Mouse (Mus musculus) neural tube, embryonic 12.5 days (tissue): Measurements from ENCODE around the gene Sh3bgr. TPM values are rescaled to one million over a fixed set of nuclear protein-coding genes. Genes with fewer than 3 reads are reported as not detected.

Experiments used
- ATAC-seq: fragments of 200-750 bp; cut with Nextera tagmentation; 2 replicates; pipeline ENCODE4 v1.8.0; 2017; ENCODE audit warnings: low read depth, mild to moderate bottlenecking, moderate TSS enrichment, moderate library complexity; ENCODE audit not compliant: low FRiP score
- H3K27ac ChIP-seq: fragments of 300-500 bp; sonication (generic); 2 replicates; pipeline ENCODE4 v1.5.1; 2016
- H3K27me3 ChIP-seq: fragments of 300-500 bp; sonication (generic); replicated peaks from 2 replicates; pipeline ENCODE4 v1.6.1; 2016; ENCODE audit warnings: mild to moderate bottlenecking
- H3K36me3 ChIP-seq: fragments of 300-500 bp; sonication (generic); 2 replicates; pipeline ENCODE4 v1.6.1; 2016; ENCODE audit warnings: mild to moderate bottlenecking
- H3K4me1 ChIP-seq: fragments of 300-500 bp; sonication (generic); 2 replicates; pipeline ENCODE4 v1.6.1; 2016
- H3K4me2 ChIP-seq: fragments of 300-500 bp; sonication (generic); replicated peaks from 2 replicates; pipeline ENCODE4 v1.6.1; 2016; ENCODE audit warnings: mild to moderate bottlenecking
- H3K4me3 ChIP-seq: fragments of 300-500 bp; sonication (generic); 2 replicates; pipeline ENCODE4 v1.5.1; 2016
- H3K9ac ChIP-seq: fragments of 300-500 bp; sonication (generic); 2 replicates; pipeline ENCODE4 v1.6.1; 2016; ENCODE audit warnings: mild to moderate bottlenecking
- H3K9me3 ChIP-seq: fragments of 300-500 bp; sonication (generic); 2 replicates; pipeline ENCODE4 v1.6.1; 2016; ENCODE audit warnings: mild to moderate bottlenecking
- WGBS: fragments of 180-500 bp; shearing (Covaris S2); methylation state at CpG from one replicate; pipeline ENCODE4 v1.1.7; 2016; 5-methylcytosine and 5-hydroxymethylcytosine counted together
- polyA plus RNA-seq: library from polyadenylated mRNA; unstranded; fragments of >200 nt; fragmentation: Nextera tagmentation; extraction: Ambion mirVana; gene quantifications from 2 replicates; pipeline ENCODE4 v1.2.1, GENCODE M21; 2016

Gene Sh3bgr
- polyA plus RNA-seq, 1 experiment from 2014 or later = 2.5 TPM

- Histone ChIP-seq H3K36me3 (no peaks in the 10 kb centered on the region), H3K27ac (no peak overlapping the region), H3K9me3 (no peaks in the 10 kb centered on the region), H3K9ac (no peak overlapping the region), H3K4me3 (no peak overlapping the region), H3K4me2 (no peak overlapping the region), H3K4me1 (no peaks in the 10 kb centered on the region), H3K27me3 (no peaks in the 10 kb centered on the region)
- WGBS = 88% methylated on average over 3 of the region's 3 CpGs
- no peak for ATAC-seq
Measured at GRCm38 (mm10) chr16:96221959-96222358, 21.7 kb downstream of the Sh3bgr start.

GRCm38 (mm10) chr16:96222452-96222851, 22.2 kb downstream of the Sh3bgr start:
- Histone ChIP-seq H3K4me1 (no peaks in the 10 kb centered on the region), H3K27me3 (no peaks in the 10 kb centered on the region), H3K4me3 (no peak overlapping the region), H3K9me3 (no peaks in the 10 kb centered on the region), H3K27ac (no peak overlapping the region), H3K36me3 (no peaks in the 10 kb centered on the region), H3K9ac (no peak overlapping the region), H3K4me2 (no peak overlapping the region)
- 85% methylated on average over 1 of the region's 1 CpGs for WGBS
- no peak for ATAC-seq

- H3K4me3 ChIP-seq = no peak overlapping the region
- no peak overlapping the region for H3K4me2 ChIP-seq
- no peak overlapping the region for H3K27ac ChIP-seq
- H3K36me3 ChIP-seq = no peaks in the 10 kb centered on the region
- WGBS = 87% methylated on average over 13 of the region's 13 CpGs
- no peaks in the 10 kb centered on the region for H3K27me3 ChIP-seq
- H3K9me3 ChIP-seq = no peaks in the 10 kb centered on the region
- no peaks in the 10 kb centered on the region for H3K4me1 ChIP-seq
- no peak for ATAC-seq
- H3K9ac ChIP-seq = no peak overlapping the region
Measured at GRCm38 (mm10) chr16:96228438-96228837, 28.2 kb downstream of the Sh3bgr start.

GRCm38 (mm10) chr16:96229044-96229555, 28.9 kb downstream of the Sh3bgr start:
- ATAC-seq = no peak
- Histone ChIP-seq H3K27ac (no peak overlapping the region), H3K27me3 (no peaks in the 10 kb centered on the region), H3K9me3 (no peaks in the 10 kb centered on the region), H3K36me3 (no peaks in the 10 kb centered on the region), H3K4me2 (no peak overlapping the region), H3K4me3 (no peak overlapping the region), H3K4me1 (no peaks in the 10 kb centered on the region), H3K9ac (no peak overlapping the region)
- 56% methylated on average over 8 of the region's 8 CpGs for WGBS

GRCm38 (mm10) chr16:96230411-96230810, 30.2 kb downstream of the Sh3bgr start:
- H3K27me3 ChIP-seq = no peaks in the 10 kb centered on the region
- no peak overlapping the region for H3K9ac ChIP-seq
- H3K27ac ChIP-seq = no peak overlapping the region
- H3K9me3 ChIP-seq = no peaks in the 10 kb centered on the region
- no peak overlapping the region for H3K4me2 ChIP-seq
- WGBS = 30% methylated on average over 11 of the region's 11 CpGs
- no peak overlapping the region for H3K4me3 ChIP-seq
- no peaks in the 10 kb centered on the region for H3K4me1 ChIP-seq
- no peaks in the 10 kb centered on the region for H3K36me3 ChIP-seq
- ATAC-seq = peak; percentile 90

- Histone ChIP-seq H3K4me2 (no peak overlapping the region), H3K9me3 (no peaks in the 10 kb centered on the region), H3K27me3 (no peaks in the 10 kb centered on the region), H3K36me3 (no peaks in the 10 kb centered on the region), H3K9ac (no peak overlapping the region), H3K4me1 (no peaks in the 10 kb centered on the region), H3K4me3 (no peak overlapping the region), H3K27ac (no peak overlapping the region)
- 94% methylated on average over 4 of the region's 4 CpGs for WGBS
- ATAC-seq = no peak
Measured at GRCm38 (mm10) chr16:96231251-96231650, 31.0 kb downstream of the Sh3bgr start.

- Histone ChIP-seq H3K9ac (no peak overlapping the region), H3K27ac (no peak overlapping the region), H3K27me3 (no peaks in the 10 kb centered on the region), H3K4me2 (no peak overlapping the region), H3K36me3 (no peaks in the 10 kb centered on the region), H3K9me3 (no peaks in the 10 kb centered on the region), H3K4me1 (no peaks in the 10 kb centered on the region), H3K4me3 (no peak overlapping the region)
- 89% methylated on average over 8 of the region's 8 CpGs for WGBS
- no peak for ATAC-seq
Measured at GRCm38 (mm10) chr16:96231974-96232373, 31.7 kb downstream of the Sh3bgr start.

- H3K4me1 ChIP-seq = no peaks in the 10 kb centered on the region
- no peak overlapping the region for H3K27ac ChIP-seq
- H3K36me3 ChIP-seq = no peaks in the 10 kb centered on the region
- H3K4me3 ChIP-seq = no peak overlapping the region
- H3K27me3 ChIP-seq = no peaks in the 10 kb centered on the region
- WGBS = 90% methylated on average over 8 of the region's 8 CpGs
- H3K9ac ChIP-seq = no peak overlapping the region
- H3K9me3 ChIP-seq = no peaks in the 10 kb centered on the region
- ATAC-seq = no peak
- H3K4me2 ChIP-seq = no peak overlapping the region
Measured at GRCm38 (mm10) chr16:96233996-96234395, 33.7 kb downstream of the Sh3bgr start.

GRCm38 (mm10) chr16:96235366-96235970, 35.2 kb downstream of the Sh3bgr start, which contains the start of gene B3galt5:
Gene B3galt5, plus strand, starts transcription at chr16:96235801.
- Histone ChIP-seq H3K4me1 (no peaks in the 10 kb centered on the region), H3K36me3 (no peaks in the 10 kb centered on the region), H3K27me3 (no peaks in the 10 kb centered on the region), H3K9me3 (no peaks in the 10 kb centered on the region), H3K4me2 (no peak within 1 kb of the TSS), H3K27ac (no peak within 1 kb of the TSS), H3K4me3 (no peak within 1 kb of the TSS), H3K9ac (no peak within 1 kb of the TSS)
- ATAC-seq = no peak
- WGBS = 65% methylated on average over 17 of the region's 17 CpGs

GRCm38 (mm10) chr16:96244496-96244895, 44.2 kb downstream of the Sh3bgr start:
- H3K9ac ChIP-seq = no peak overlapping the region
- H3K36me3 ChIP-seq = no peaks in the 10 kb centered on the region
- WGBS = 86% methylated on average over 6 of the region's 6 CpGs
- no peaks in the 10 kb centered on the region for H3K27me3 ChIP-seq
- no peaks in the 10 kb centered on the region for H3K4me1 ChIP-seq
- peaks cover 3% of the 10 kb centered on the region; the same call in 1 of the 2 replicates for H3K9me3 ChIP-seq
- ATAC-seq = no peak
- H3K4me3 ChIP-seq = no peak overlapping the region
- H3K27ac ChIP-seq = no peak overlapping the region
- H3K4me2 ChIP-seq = no peak overlapping the region

GRCm38 (mm10) chr16:96249635-96250034, 49.4 kb downstream of the Sh3bgr start:
- no peak overlapping the region for H3K4me3 ChIP-seq
- 88% methylated on average over 7 of the region's 7 CpGs for WGBS
- H3K27ac ChIP-seq = no peak overlapping the region
- H3K27me3 ChIP-seq = no peaks in the 10 kb centered on the region
- no peaks in the 10 kb centered on the region for H3K36me3 ChIP-seq
- no peaks in the 10 kb centered on the region for H3K4me1 ChIP-seq
- H3K4me2 ChIP-seq = no peak overlapping the region
- H3K9me3 ChIP-seq = peaks cover 3% of the 10 kb centered on the region; the same call in 1 of the 2 replicates
- no peak overlapping the region for H3K9ac ChIP-seq
- no peak for ATAC-seq

- Histone ChIP-seq H3K4me3 (no peak overlapping the region), H3K4me1 (no peaks in the 10 kb centered on the region), H3K27me3 (no peaks in the 10 kb centered on the region), H3K4me2 (no peak overlapping the region), H3K27ac (no peak overlapping the region), H3K36me3 (no peaks in the 10 kb centered on the region), H3K9me3 (no peaks in the 10 kb centered on the region), H3K9ac (no peak overlapping the region)
- no peak for ATAC-seq
- WGBS = 86% methylated on average over 1 of the region's 1 CpGs
Measured at GRCm38 (mm10) chr16:96252146-96252545, 51.9 kb downstream of the Sh3bgr start.

GRCm38 (mm10) chr16:96258429-96258828, 58.2 kb downstream of the Sh3bgr start:
- no peak overlapping the region for H3K9ac ChIP-seq
- no peak overlapping the region for H3K27ac ChIP-seq

More at GRCm38 (mm10) chr16:96258429-96258828, 58.2 kb downstream of the Sh3bgr start:
- no peaks in the 10 kb centered on the region for H3K4me1 ChIP-seq
- no peak overlapping the region for H3K4me2 ChIP-seq
- WGBS = 86% methylated on average over 8 of the region's 8 CpGs
- H3K9me3 ChIP-seq = no peaks in the 10 kb centered on the region
- no peak for ATAC-seq
- H3K4me3 ChIP-seq = no peak overlapping the region
- H3K27me3 ChIP-seq = no peaks in the 10 kb centered on the region
- H3K36me3 ChIP-seq = no peaks in the 10 kb centered on the region
